Mouse (Mus musculus) thymus, adult 2 months (tissue): ENCODE results near the gene Fam171a2.

ENCODE experiments used
- CTCF ChIP-seq: fragments of 200-500 bp; IDR thresholded peaks from 2 replicates; pipeline ENCODE4 v1.5.1; 2012; ENCODE audit warnings: mild to moderate bottlenecking, control low read depth, low read length, moderate library complexity, borderline replicate concordance; ENCODE audit not compliant: control insufficient read depth, poor library complexity, insufficient read depth; ENCODE audit errors: extremely low read depth
- POLR2A ChIP-seq: fragments of 200-500 bp; IDR thresholded peaks from 2 replicates; pipeline ENCODE4 v1.6.1; 2012; ENCODE audit warnings: mild to moderate bottlenecking, low read length, control low read depth, moderate library complexity; ENCODE audit not compliant: control insufficient read depth, poor library complexity, insufficient read depth; ENCODE audit errors: extremely low read depth

DNA sequence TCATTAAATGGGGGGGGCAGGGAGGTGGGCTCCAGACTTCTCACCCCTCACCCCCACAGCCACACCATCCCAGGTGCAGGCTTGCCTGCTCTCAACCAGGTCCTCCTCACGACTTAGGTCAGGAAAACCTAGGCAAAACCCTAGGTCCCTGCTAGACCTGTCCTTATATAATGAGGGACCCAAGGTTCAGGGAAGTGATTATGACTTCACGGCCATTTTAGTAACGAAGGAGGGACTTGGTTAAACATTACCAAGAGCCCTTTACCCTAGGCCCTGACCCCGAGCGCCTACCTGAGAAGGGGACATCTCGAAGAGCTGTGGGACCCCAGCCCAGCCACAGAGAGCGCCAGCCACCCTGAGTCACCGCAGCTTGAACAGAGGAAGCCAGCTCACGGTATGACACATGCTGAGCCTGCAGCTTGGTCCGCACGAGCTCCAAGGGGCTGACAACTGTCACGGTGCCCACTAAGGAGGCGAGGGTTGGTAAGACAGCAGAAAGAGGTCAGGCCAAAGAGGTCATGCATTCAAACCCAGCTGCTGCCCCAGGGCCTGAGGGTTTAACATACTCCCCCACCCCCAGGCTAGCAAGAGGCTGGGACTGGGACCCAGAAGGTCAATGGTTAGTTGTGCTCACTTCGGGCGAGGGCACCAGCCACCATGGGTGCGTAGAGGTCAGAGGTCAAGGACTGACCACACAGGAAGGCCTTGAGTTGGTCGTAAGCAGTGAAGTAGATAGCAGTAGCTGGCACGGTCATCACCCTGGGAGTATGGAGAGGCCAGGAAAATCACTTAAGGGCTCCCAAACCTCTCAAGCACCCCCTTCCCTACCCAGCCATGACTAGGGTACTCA lies 43.1 kb downstream of the Fam171a2 start:
- no peak for TF ChIP-seq POLR2A
- no peak for TF ChIP-seq CTCF
